Mouse (Mus musculus) thymus, adult 2 months (tissue): Measurements from ENCODE around the gene Cmah. TPM values are rescaled to one million over a fixed set of nuclear protein-coding genes. Genes with fewer than 3 reads are reported as not detected.

Source experiments
- DNase-seq: peaks from one replicate; pipeline ENCODE4 v3.0.0; 2021
- H3K27ac ChIP-seq: fragments of 200-500 bp; 2 replicates; pipeline ENCODE4 v1.5.1; 2012; ENCODE audit warnings: low read length, control low read depth; ENCODE audit not compliant: control insufficient read depth, insufficient read depth
- H3K27me3 ChIP-seq: fragments of 200-500 bp; 2 replicates; pipeline ENCODE4 v1.6.1; 2012; ENCODE audit warnings: mild to moderate bottlenecking, low read length, moderate library complexity, mixed read lengths; ENCODE audit not compliant: control insufficient read depth, insufficient read depth
- H3K36me3 ChIP-seq: fragments of 200-500 bp; 2 replicates; pipeline ENCODE4 v1.6.1; 2012; ENCODE audit warnings: mild to moderate bottlenecking, low read length, moderate library complexity; ENCODE audit not compliant: control insufficient read depth, insufficient read depth
- H3K4me1 ChIP-seq: fragments of 200-500 bp; replicated peaks from 2 replicates; pipeline ENCODE4 v1.6.1; 2012; ENCODE audit warnings: low read length; ENCODE audit not compliant: control insufficient read depth, insufficient read depth
- H3K4me3 ChIP-seq: fragments of 200-500 bp; 2 replicates; pipeline ENCODE4 v1.5.1; 2012; ENCODE audit warnings: mild to moderate bottlenecking, low read length, control low read depth, moderate library complexity; ENCODE audit not compliant: control insufficient read depth, insufficient read depth
- CTCF ChIP-seq: fragments of 200-500 bp; IDR thresholded peaks from 2 replicates; pipeline ENCODE4 v1.5.1; 2012; ENCODE audit warnings: mild to moderate bottlenecking, control low read depth, low read length, moderate library complexity, borderline replicate concordance; ENCODE audit not compliant: control insufficient read depth, poor library complexity, insufficient read depth; ENCODE audit errors: extremely low read depth
- POLR2A ChIP-seq: fragments of 200-500 bp; IDR thresholded peaks from 2 replicates; pipeline ENCODE4 v1.6.1; 2012; ENCODE audit warnings: mild to moderate bottlenecking, low read length, control low read depth, moderate library complexity; ENCODE audit not compliant: control insufficient read depth, poor library complexity, insufficient read depth; ENCODE audit errors: extremely low read depth
- WGBS: fragments of 180-500 bp; shearing (Covaris S2); methylation state at CpG from one replicate; pipeline ENCODE4 v1.1.7; 2018; 5-methylcytosine and 5-hydroxymethylcytosine counted together
- polyA plus RNA-seq: library from polyadenylated mRNA; depleted of rRNA; stranded (reverse); fragments of >200 nt; gene quantifications from 2 replicates; pipeline ENCODE4 v1.2.3, GENCODE M21; 2012

The Cmah gene
- polyA plus RNA-seq, 1 experiment: 14.7 TPM

DNA sequence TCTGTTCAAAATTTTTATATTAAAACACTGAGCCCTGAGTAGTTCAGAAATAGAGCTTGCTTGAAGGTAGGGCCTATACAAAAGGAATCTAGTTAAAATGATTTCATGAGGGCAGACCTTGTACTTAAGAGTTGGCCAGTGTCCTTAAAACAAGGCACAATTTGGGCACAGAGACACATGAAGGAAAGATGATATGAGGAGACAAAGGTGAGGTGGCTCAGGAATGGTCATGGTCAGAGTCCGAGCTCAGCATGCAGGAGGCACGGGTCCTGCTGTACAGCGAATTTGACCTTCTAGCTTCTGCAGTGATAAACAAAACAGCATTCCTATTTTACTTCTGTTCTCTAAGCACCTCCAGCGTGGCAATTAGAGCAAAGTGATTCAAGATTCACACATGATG, 118.9 kb downstream of the Cmah start:
- TF ChIP-seq POLR2A: no peak
- TF ChIP-seq CTCF: no peak
- Histone ChIP-seq H3K4me1 (peaks cover 16% of the 10 kb centered on the region), H3K4me3 (no peak overlapping the region), H3K27me3 (no peaks in the 10 kb centered on the region), H3K36me3 (peaks cover 7% of the 10 kb centered on the region), H3K27ac (no peak overlapping the region)
- WGBS: 98% methylated on average over 4 of the region's 4 CpGs
- no peak for DNase-seq

- WGBS: 67% methylated on average over 5 of the region's 5 CpGs
- no peaks in the 10 kb centered on the region for H3K27me3 ChIP-seq
- TF ChIP-seq CTCF: no peak
- TF ChIP-seq POLR2A: no peak
- no peak for DNase-seq
- no peak overlapping the region for H3K27ac ChIP-seq
- H3K36me3 ChIP-seq: peaks cover 7% of the 10 kb centered on the region; the same call in 1 of the 2 replicates
- peaks cover 15% of the 10 kb centered on the region for H3K4me1 ChIP-seq
- H3K4me3 ChIP-seq: no peak overlapping the region
These were observed 119.8 kb downstream of the Cmah start for GRCm38 (mm10) chr13:24447043-24447442.

GRCm38 (mm10) chr13:24448578-24448977, 121.4 kb downstream of the Cmah start:
- H3K27me3 ChIP-seq: no peaks in the 10 kb centered on the region
- peaks cover 9% of the 10 kb centered on the region for H3K4me1 ChIP-seq
- H3K27ac ChIP-seq: no peak overlapping the region
- 85% methylated on average over 6 of the region's 6 CpGs for WGBS
- H3K36me3 ChIP-seq: peaks cover 12% of the 10 kb centered on the region; the same call in 1 of the 2 replicates
- no peak for DNase-seq
- TF ChIP-seq POLR2A (no peak), CTCF (no peak)
- H3K4me3 ChIP-seq: no peak overlapping the region

- Histone ChIP-seq H3K4me3 (no peak overlapping the region), H3K27ac (no peak overlapping the region), H3K36me3 (peaks cover 8% of the 10 kb centered on the region; the same call in 1 of the 2 replicates), H3K4me1 (no peaks in the 10 kb centered on the region), H3K27me3 (no peaks in the 10 kb centered on the region)
- 55% methylated on average over 2 of the region's 2 CpGs for WGBS
- TF ChIP-seq POLR2A: no peak
- DNase-seq: no peak
These were observed 124.3 kb downstream of the Cmah start for GRCm38 (mm10) chr13:24451455-24451854.

DNA sequence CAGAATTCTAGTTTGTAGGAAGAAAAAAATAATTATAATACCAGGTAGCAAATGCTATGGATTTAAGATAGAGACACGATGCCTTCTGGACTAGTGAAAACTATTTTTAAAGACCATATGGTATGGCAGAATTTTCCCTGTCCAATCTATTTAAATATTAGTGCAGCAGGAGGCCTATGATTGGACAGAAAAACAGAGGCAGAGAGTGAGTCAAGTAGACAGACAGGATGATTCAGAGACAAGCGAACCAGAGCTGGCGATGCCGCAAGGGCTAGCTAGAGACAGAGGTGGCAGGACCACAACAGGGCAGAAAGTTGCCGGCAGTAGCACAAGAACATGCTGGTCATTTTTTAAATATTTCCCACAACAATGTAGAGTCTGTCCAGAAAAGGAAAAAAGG, 126.5 kb downstream of the Cmah start:
- peaks cover 19% of the 10 kb centered on the region for H3K36me3 ChIP-seq
- no peak for DNase-seq
- no peak overlapping the region for H3K27ac ChIP-seq
- no peak overlapping the region for H3K4me3 ChIP-seq
- no peaks in the 10 kb centered on the region for H3K27me3 ChIP-seq
- no peak for TF ChIP-seq POLR2A
- no peak for TF ChIP-seq CTCF
- WGBS: 96% methylated on average over 5 of the region's 5 CpGs
- no peaks in the 10 kb centered on the region for H3K4me1 ChIP-seq

GRCm38 (mm10) chr13:24456385-24456784, 129.2 kb downstream of the Cmah start:
- no peak for TF ChIP-seq CTCF
- no peak for TF ChIP-seq POLR2A
- Histone ChIP-seq H3K4me1 (no peaks in the 10 kb centered on the region), H3K4me3 (no peak overlapping the region), H3K27me3 (no peaks in the 10 kb centered on the region), H3K27ac (no peak overlapping the region), H3K36me3 (peaks cover 43% of the 10 kb centered on the region)
- no peak for DNase-seq
- WGBS: 92% methylated on average over 4 of the region's 4 CpGs

DNA sequence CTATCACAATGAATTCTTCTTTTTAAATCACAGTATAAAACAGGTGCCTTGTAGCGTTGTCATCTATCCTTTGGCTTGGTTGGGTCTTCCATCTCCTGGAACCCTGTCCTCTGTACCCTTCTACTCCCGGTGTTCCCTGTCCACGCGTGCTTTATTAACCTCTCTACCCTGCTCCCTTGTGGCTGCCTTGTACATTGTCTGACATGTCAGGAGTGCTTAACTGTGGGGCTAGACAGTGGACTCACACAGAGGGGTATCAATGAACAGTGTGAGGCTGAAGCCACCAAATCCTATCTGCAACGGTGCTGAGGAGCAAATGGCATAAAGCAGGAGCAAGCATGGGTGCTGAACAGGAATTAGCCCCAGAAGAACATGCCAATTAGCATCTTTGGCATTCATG, 133.3 kb downstream of the Cmah start:
- Histone ChIP-seq H3K36me3 (peaks cover 53% of the 10 kb centered on the region), H3K27ac (no peak overlapping the region), H3K4me3 (no peak overlapping the region), H3K4me1 (no peaks in the 10 kb centered on the region), H3K27me3 (no peaks in the 10 kb centered on the region)
- no peak for TF ChIP-seq POLR2A
- no peak for TF ChIP-seq CTCF
- no peak for DNase-seq
- WGBS: 96% methylated on average over 5 of the region's 5 CpGs
